Mouse (Mus musculus) E14TG2a.4 (cell line): Measurements from ENCODE around the gene Atp2b2.

ENCODE experiments used
- CTCF ChIP-seq: conservative IDR thresholded peaks from 2 replicates; pipeline ENCODE4 v1.5.1; 2014; ENCODE audit warnings: low read length
- POU5F1 ChIP-seq: IDR thresholded peaks from 2 replicates; pipeline ENCODE4 v1.6.1; 2014; ENCODE audit warnings: low read length, borderline replicate concordance

- TF ChIP-seq CTCF (no peak), POU5F1 (no peak)
These were observed 179.5 kb downstream of the Atp2b2 start for GRCm38 (mm10) chr6:113862955-113863354.
